Mouse (Mus musculus) thymus, adult 2 months (tissue): Measurements from ENCODE around the gene Susd6.

Experiments
- CTCF ChIP-seq: fragments of 200-500 bp; IDR thresholded peaks from 2 replicates; pipeline ENCODE4 v1.5.1; 2012; ENCODE audit warnings: mild to moderate bottlenecking, control low read depth, low read length, moderate library complexity, borderline replicate concordance; ENCODE audit not compliant: control insufficient read depth, poor library complexity, insufficient read depth; ENCODE audit errors: extremely low read depth
- POLR2A ChIP-seq: fragments of 200-500 bp; IDR thresholded peaks from 2 replicates; pipeline ENCODE4 v1.6.1; 2012; ENCODE audit warnings: mild to moderate bottlenecking, low read length, control low read depth, moderate library complexity; ENCODE audit not compliant: control insufficient read depth, poor library complexity, insufficient read depth; ENCODE audit errors: extremely low read depth

- no peak for TF ChIP-seq POLR2A
- TF ChIP-seq CTCF = no peak
Observed at GRCm38 (mm10) chr12:80868401-80868800, 78.1 kb downstream of the Susd6 start.
